Mouse (Mus musculus): ENCODE data around the gene Gpr162. TPM values are rescaled to one million over a fixed set of nuclear protein-coding genes. Genes with fewer than 3 reads are reported as not detected.

Gpr162 gene
- polyA plus RNA-seq, 1 experiment, result 177 TPM

GRCm38 (mm10) chr6:124866560-124866959 lies 2.8 kb upstream of the Gpr162 start:
- TF ChIP-seq CTCF (IDR thresholded peaks at IDR 0.05; ENCODE audit: borderline replicate concordance, insufficient read depth, low read depth, low read length) (no peak), POLR2A (IDR thresholded peaks at IDR 0.05; ENCODE audit: borderline replicate concordance, insufficient read depth, low read length) (no peak)
- Histone ChIP-seq H3K4me1 (ENCODE audit: control insufficient read depth, insufficient read depth, low read length) (peaks cover 7% of the 10 kb centered on the region), H3K27me3 (ENCODE audit: control insufficient read depth, insufficient read depth, low read length) (no peaks in the 10 kb centered on the region), H3K4me3 (replicated peaks; ENCODE audit: insufficient read depth, low read depth, low read length) (no peak overlapping the region), H3K27ac (ENCODE audit: insufficient read depth, low read length) (no peak overlapping the region)
- 50% methylated on average over 7 of the region's 7 CpGs for WGBS
- no peak for DNase-seq

- TF ChIP-seq POLR2A (IDR thresholded peaks at IDR 0.05; ENCODE audit: borderline replicate concordance, insufficient read depth, low read length) (no peak), CTCF (IDR thresholded peaks at IDR 0.05; ENCODE audit: borderline replicate concordance, insufficient read depth, low read depth, low read length) (no peak)
These were observed 2.1 kb upstream of the Gpr162 start for GRCm38 (mm10) chr6:124865766-124866362.

GRCm38 (mm10) chr6:124863125-124863657 lies 592 bp downstream of the Gpr162 start:
- 0 out of 2 replicates have a peak, but pooled peaks have one; percentile 6 for TF ChIP-seq POLR2A (IDR thresholded peaks at IDR 0.05; ENCODE audit: borderline replicate concordance, insufficient read depth, low read length)
- no peak for TF ChIP-seq CTCF (IDR thresholded peaks at IDR 0.05; ENCODE audit: borderline replicate concordance, insufficient read depth, low read depth, low read length)
- peak; percentile 52 to 63 for DNase-seq
- WGBS, result 0% methylated on average over 10 of the region's 16 CpGs
- Histone ChIP-seq H3K4me1 (ENCODE audit: control insufficient read depth, insufficient read depth, low read length) (peaks cover 26% of the 10 kb centered on the region), H3K27me3 (ENCODE audit: control insufficient read depth, insufficient read depth, low read length) (no peaks in the 10 kb centered on the region), H3K27ac (ENCODE audit: insufficient read depth, low read length) (peak overlapping the region; percentile 98), H3K4me3 (replicated peaks; ENCODE audit: insufficient read depth, low read depth, low read length) (peak overlapping the region; percentile 100)

More at GRCm38 (mm10) chr6:124865766-124866362, 2.1 kb upstream of the Gpr162 start:
- 50% methylated on average over 18 of the region's 18 CpGs for WGBS
- DNase-seq, result no peak
- H3K4me3 ChIP-seq (replicated peaks; ENCODE audit: insufficient read depth, low read depth, low read length), result no peak overlapping the region
- H3K4me1 ChIP-seq (ENCODE audit: control insufficient read depth, insufficient read depth, low read length), result peaks cover 13% of the 10 kb centered on the region
- H3K27me3 ChIP-seq (ENCODE audit: control insufficient read depth, insufficient read depth, low read length), result no peaks in the 10 kb centered on the region
- H3K27ac ChIP-seq (ENCODE audit: insufficient read depth, low read length), result no peak overlapping the region

- WGBS, result 2% methylated on average over 8 of the region's 8 CpGs
- peak; percentile 35 to 43 for DNase-seq
- Histone ChIP-seq H3K27me3 (ENCODE audit: control insufficient read depth, insufficient read depth, low read length) (no peaks in the 10 kb centered on the region), H3K4me1 (ENCODE audit: control insufficient read depth, insufficient read depth, low read length) (peaks cover 26% of the 10 kb centered on the region), H3K4me3 (replicated peaks; ENCODE audit: insufficient read depth, low read depth, low read length) (peak overlapping the region; percentile 100), H3K27ac (ENCODE audit: insufficient read depth, low read length) (peak overlapping the region; percentile 98)
- TF ChIP-seq CTCF (IDR thresholded peaks at IDR 0.05; ENCODE audit: borderline replicate concordance, insufficient read depth, low read depth, low read length) (no peak), POLR2A (IDR thresholded peaks at IDR 0.05; ENCODE audit: borderline replicate concordance, insufficient read depth, low read length) (0 out of 2 replicates have a peak, but pooled peaks have one; percentile 27)
These were observed 1.2 kb downstream of the Gpr162 start for GRCm38 (mm10) chr6:124862406-124863124.

- H3K4me1 ChIP-seq (ENCODE audit: control insufficient read depth, insufficient read depth, low read length), result peaks cover 26% of the 10 kb centered on the region
These were observed 2.0 kb downstream of the Gpr162 start for GRCm38 (mm10) chr6:124861802-124862201.

GRCm38 (mm10) chr6:124861266-124861665 lies 2.5 kb downstream of the Gpr162 start:
- peak; percentile 50 to 66 for DNase-seq
- peaks cover 26% of the 10 kb centered on the region for H3K4me1 ChIP-seq (ENCODE audit: control insufficient read depth, insufficient read depth, low read length)
- no peak for TF ChIP-seq POLR2A (IDR thresholded peaks at IDR 0.05; ENCODE audit: borderline replicate concordance, insufficient read depth, low read length)
- no peak for TF ChIP-seq CTCF (IDR thresholded peaks at IDR 0.05; ENCODE audit: borderline replicate concordance, insufficient read depth, low read depth, low read length)
- peak overlapping the region; percentile 23 for H3K4me3 ChIP-seq (replicated peaks; ENCODE audit: insufficient read depth, low read depth, low read length)
- no peaks in the 10 kb centered on the region for H3K27me3 ChIP-seq (ENCODE audit: control insufficient read depth, insufficient read depth, low read length)
- peak overlapping the region; percentile 24; the same call in 1 of the 2 replicates for H3K27ac ChIP-seq (ENCODE audit: insufficient read depth, low read length)
- WGBS, result 13% methylated on average over 19 of the region's 19 CpGs

More at GRCm38 (mm10) chr6:124861802-124862201, 2.0 kb downstream of the Gpr162 start:
- no peaks in the 10 kb centered on the region for H3K27me3 ChIP-seq (ENCODE audit: control insufficient read depth, insufficient read depth, low read length)
- peak overlapping the region; percentile 100 for H3K4me3 ChIP-seq (replicated peaks; ENCODE audit: insufficient read depth, low read depth, low read length)
- 6% methylated on average over 3 of the region's 3 CpGs for WGBS
- no peak for TF ChIP-seq CTCF (IDR thresholded peaks at IDR 0.05; ENCODE audit: borderline replicate concordance, insufficient read depth, low read depth, low read length)
- TF ChIP-seq POLR2A (IDR thresholded peaks at IDR 0.05; ENCODE audit: borderline replicate concordance, insufficient read depth, low read length), result 0 out of 2 replicates have a peak, but pooled peaks have one; percentile 6
- peak overlapping the region; percentile 98; the same call in 1 of the 2 replicates for H3K27ac ChIP-seq (ENCODE audit: insufficient read depth, low read length)
- peak; percentile 39 to 54 for DNase-seq

GRCm38 (mm10) chr6:124860511-124860910 lies 3.3 kb downstream of the Gpr162 start:
- 55% methylated on average over 9 of the region's 9 CpGs for WGBS
- TF ChIP-seq POLR2A (IDR thresholded peaks at IDR 0.05; ENCODE audit: borderline replicate concordance, insufficient read depth, low read length) (no peak), CTCF (IDR thresholded peaks at IDR 0.05; ENCODE audit: borderline replicate concordance, insufficient read depth, low read depth, low read length) (no peak)
- H3K27me3 ChIP-seq (ENCODE audit: control insufficient read depth, insufficient read depth, low read length), result no peaks in the 10 kb centered on the region
- DNase-seq, result peak; percentile 33 to 51
- peak overlapping the region; percentile 94 for H3K27ac ChIP-seq (ENCODE audit: insufficient read depth, low read length)
- H3K4me1 ChIP-seq (ENCODE audit: control insufficient read depth, insufficient read depth, low read length), result peaks cover 28% of the 10 kb centered on the region
- H3K4me3 ChIP-seq (replicated peaks; ENCODE audit: insufficient read depth, low read depth, low read length), result no peak overlapping the region

All from cerebellum, adult 2 months (tissue).